Mouse (Mus musculus) E14TG2a.4 (cell line): Measurements from ENCODE around the gene Ddx42.

ENCODE experiments used
- CTCF ChIP-seq: conservative IDR thresholded peaks from 2 replicates; pipeline ENCODE4 v1.5.1; 2014; ENCODE audit warnings: low read length
- NANOG ChIP-seq: IDR thresholded peaks from 2 replicates; pipeline ENCODE4 v1.6.1; 2014; ENCODE audit warnings: borderline replicate concordance, low read length, mixed read lengths
- POU5F1 ChIP-seq: IDR thresholded peaks from 2 replicates; pipeline ENCODE4 v1.6.1; 2014; ENCODE audit warnings: low read length, borderline replicate concordance

DNA sequence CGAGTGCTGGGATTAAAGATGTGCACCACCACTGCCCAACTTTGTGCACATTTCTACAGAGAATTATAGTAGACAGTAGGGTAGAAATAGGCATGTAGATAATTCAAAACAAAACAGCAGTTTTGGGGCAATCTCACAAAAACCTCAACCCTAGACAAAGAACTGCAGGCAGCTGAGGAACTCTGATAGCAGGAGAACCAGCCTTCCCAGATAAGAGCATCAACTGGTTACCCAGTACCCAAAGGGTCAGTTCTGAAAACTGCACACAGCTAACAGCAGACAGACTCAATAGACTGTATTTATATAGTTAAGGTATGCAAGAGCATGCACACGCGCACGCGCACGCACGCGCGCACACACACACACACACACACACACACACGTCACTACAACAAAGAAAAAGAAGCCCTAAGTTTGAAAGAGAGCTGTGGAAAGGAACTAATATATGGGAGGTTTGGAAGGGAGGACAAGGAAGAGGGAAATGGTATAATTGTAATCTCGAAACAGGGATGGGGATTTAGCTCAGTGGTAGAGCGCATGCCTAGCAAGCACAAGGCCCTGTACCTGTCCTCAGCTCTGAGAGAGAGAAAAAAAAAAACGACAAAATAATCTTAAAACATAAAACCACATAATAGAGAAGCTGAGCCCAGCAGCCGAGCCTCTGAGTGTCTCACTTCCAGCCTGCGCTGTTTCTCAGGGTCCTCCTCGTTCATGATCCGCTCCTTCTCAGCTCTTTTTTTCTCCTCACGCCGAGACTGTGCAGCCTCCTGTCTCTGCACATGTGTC, 15.2 kb upstream of the Ddx42 start:
- TF ChIP-seq CTCF (no peak), NANOG (no peak), POU5F1 (no peak)
